Mouse (Mus musculus) intestine, embryonic 16.5 days (tissue): ENCODE data around the gene Hikeshi. TPM values are rescaled to one million over a fixed set of nuclear protein-coding genes. Genes with fewer than 3 reads are reported as not detected.

Experiments used
- ATAC-seq: fragments of 200-750 bp; cut with Nextera tagmentation; 2 replicates; pipeline ENCODE4 v1.8.0; 2017; ENCODE audit warnings: moderate TSS enrichment, moderate library complexity
- H3K27ac ChIP-seq: fragments of 300-500 bp; sonication (generic); 2 replicates; pipeline ENCODE4 v1.5.1; 2014; ENCODE audit warnings: mild to moderate bottlenecking, low read length
- H3K27me3 ChIP-seq: fragments of 300-500 bp; sonication (generic); replicated peaks from 2 replicates; pipeline ENCODE4 v1.6.1; 2014; ENCODE audit warnings: low read length, control low read depth, mixed read lengths; ENCODE audit not compliant: control insufficient read depth, insufficient read depth
- H3K36me3 ChIP-seq: fragments of 300-500 bp; sonication (generic); 2 replicates; pipeline ENCODE4 v1.6.1; 2014; ENCODE audit warnings: low read length, control low read depth; ENCODE audit not compliant: control insufficient read depth, insufficient read depth
- H3K4me1 ChIP-seq: fragments of 300-500 bp; sonication (generic); 2 replicates; pipeline ENCODE4 v1.6.1; 2014; ENCODE audit warnings: low read length, control low read depth, mixed read lengths; ENCODE audit not compliant: control insufficient read depth, insufficient read depth
- H3K4me2 ChIP-seq: fragments of 300-500 bp; sonication (generic); 2 replicates; pipeline ENCODE4 v1.6.1; 2014; ENCODE audit warnings: low read depth, low read length, control low read depth
- H3K4me3 ChIP-seq: fragments of 300-500 bp; sonication (generic); 2 replicates; pipeline ENCODE4 v1.5.1; 2014; ENCODE audit warnings: mild to moderate bottlenecking, low read length
- H3K9ac ChIP-seq: fragments of 300-500 bp; sonication (generic); 2 replicates; pipeline ENCODE4 v1.6.1; 2014; ENCODE audit warnings: low read depth, low read length
- H3K9me3 ChIP-seq: fragments of 300-500 bp; sonication (generic); 2 replicates; pipeline ENCODE4 v1.6.1; 2016; ENCODE audit warnings: low read length, control low read depth; ENCODE audit not compliant: control insufficient read depth
- WGBS: fragments of 180-500 bp; shearing (Covaris S2); extraction: QIAGEN DNeasy Blood & Tissue Kit; methylation state at CpG from one replicate; pipeline ENCODE4 v1.1.7; 2014; 5-methylcytosine and 5-hydroxymethylcytosine counted together
- polyA plus RNA-seq: library from polyadenylated mRNA; unstranded; fragments of >200 nt; fragmentation: Nextera tagmentation; extraction: Ambion mirVana; gene quantifications from 2 replicates; pipeline ENCODE4 v1.2.1, GENCODE M21; 2015

Gene Hikeshi
- polyA plus RNA-seq, 1 experiment from 2014 or later = 134 TPM

DNA sequence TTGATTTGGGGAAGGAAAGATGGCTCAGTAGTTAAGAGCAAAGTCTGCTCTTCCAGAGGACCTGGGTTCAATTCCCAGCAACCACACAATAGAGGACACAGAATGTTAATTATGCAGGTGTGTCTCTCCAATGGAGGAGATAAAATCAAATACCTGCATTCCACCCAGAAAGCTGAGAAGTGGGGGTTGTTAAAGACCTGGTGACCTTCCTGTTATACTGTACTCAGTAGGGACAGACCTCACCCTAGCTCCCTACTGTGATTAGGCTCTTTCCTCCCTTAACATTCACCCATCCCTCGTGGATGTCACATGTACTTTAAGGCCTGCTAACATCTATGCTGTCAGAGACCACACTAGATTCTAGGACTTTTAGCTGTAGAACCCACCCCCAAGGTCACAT is 34.6 kb upstream of the Hikeshi start:
- Histone ChIP-seq H3K4me1 (peaks cover 7% of the 10 kb centered on the region; the same call in 1 of the 2 replicates), H3K9me3 (no peaks in the 10 kb centered on the region), H3K4me3 (no peak overlapping the region), H3K4me2 (no peak overlapping the region), H3K27me3 (no peaks in the 10 kb centered on the region), H3K27ac (no peak overlapping the region), H3K36me3 (peaks cover 12% of the 10 kb centered on the region), H3K9ac (no peak overlapping the region)
- ATAC-seq = no peak
- 92% methylated on average over 1 of the region's 1 CpGs for WGBS

- H3K9ac ChIP-seq = no peak overlapping the region
- H3K9me3 ChIP-seq = no peaks in the 10 kb centered on the region
- WGBS = 85% methylated on average over 2 of the region's 2 CpGs
- peaks cover 15% of the 10 kb centered on the region for H3K36me3 ChIP-seq
- no peak overlapping the region for H3K4me2 ChIP-seq
- H3K4me1 ChIP-seq = no peaks in the 10 kb centered on the region
- no peak for ATAC-seq
- H3K27ac ChIP-seq = no peak overlapping the region
- no peaks in the 10 kb centered on the region for H3K27me3 ChIP-seq
- H3K4me3 ChIP-seq = no peak overlapping the region
Measured at GRCm38 (mm10) chr7:89967235-89967634, 26.2 kb upstream of the Hikeshi start.

GRCm38 (mm10) chr7:89966771-89967170 is 25.8 kb upstream of the Hikeshi start:
- no peak overlapping the region for H3K4me3 ChIP-seq
- no peak for ATAC-seq
- no peak overlapping the region for H3K4me2 ChIP-seq
- WGBS = 78% methylated on average over 1 of the region's 1 CpGs
- H3K36me3 ChIP-seq = peaks cover 15% of the 10 kb centered on the region
- H3K27me3 ChIP-seq = no peaks in the 10 kb centered on the region
- no peaks in the 10 kb centered on the region for H3K9me3 ChIP-seq
- no peaks in the 10 kb centered on the region for H3K4me1 ChIP-seq
- H3K9ac ChIP-seq = no peak overlapping the region
- no peak overlapping the region for H3K27ac ChIP-seq

GRCm38 (mm10) chr7:89963135-89963534 is 22.1 kb upstream of the Hikeshi start:
- Histone ChIP-seq H3K9ac (no peak overlapping the region), H3K36me3 (peaks cover 10% of the 10 kb centered on the region; the same call in 1 of the 2 replicates), H3K27ac (no peak overlapping the region), H3K4me1 (no peaks in the 10 kb centered on the region), H3K4me2 (no peak overlapping the region), H3K27me3 (no peaks in the 10 kb centered on the region), H3K9me3 (no peaks in the 10 kb centered on the region), H3K4me3 (no peak overlapping the region)
- peak; percentile 70; the same call in 1 of the 2 replicates for ATAC-seq

GRCm38 (mm10) chr7:89957300-89957699 is 16.3 kb upstream of the Hikeshi start:
- ATAC-seq = peak; percentile 64
- H3K4me1 ChIP-seq = no peaks in the 10 kb centered on the region
- no peak overlapping the region for H3K4me3 ChIP-seq
- no peak overlapping the region for H3K4me2 ChIP-seq
- H3K9ac ChIP-seq = no peak overlapping the region
- H3K27me3 ChIP-seq = no peaks in the 10 kb centered on the region
- peaks cover 6% of the 10 kb centered on the region; the same call in 1 of the 2 replicates for H3K36me3 ChIP-seq
- 31% methylated on average over 5 of the region's 5 CpGs for WGBS
- no peaks in the 10 kb centered on the region for H3K9me3 ChIP-seq
- H3K27ac ChIP-seq = no peak overlapping the region

DNA sequence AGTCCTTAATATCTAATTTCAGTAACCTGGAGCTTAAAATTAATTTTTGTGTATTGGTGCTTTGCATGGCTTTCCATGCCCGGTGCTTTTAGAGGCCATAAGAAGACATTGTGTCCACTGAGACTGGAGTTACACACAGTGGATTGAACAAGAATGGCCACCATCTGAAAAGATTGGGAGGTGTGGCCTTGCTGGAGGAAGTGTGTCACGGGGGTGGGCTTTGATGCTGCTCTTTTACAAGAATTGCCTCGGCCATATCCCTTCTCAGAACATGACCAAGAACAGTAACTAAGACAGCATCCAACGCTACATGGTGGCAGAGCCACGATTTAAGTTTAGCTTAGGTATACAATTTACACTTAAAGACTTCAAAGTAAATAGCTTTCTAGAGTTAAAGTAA is 13.3 kb upstream of the Hikeshi start:
- no peak overlapping the region for H3K27ac ChIP-seq
- WGBS = 70% methylated on average over 5 of the region's 5 CpGs

GRCm38 (mm10) chr7:89949403-89949802 is 8.4 kb upstream of the Hikeshi start:
- 0 out of 2 replicates have a peak, but pooled peaks cover 3% of the 10 kb centered on the region for H3K36me3 ChIP-seq
- H3K4me1 ChIP-seq = no peaks in the 10 kb centered on the region
- H3K9me3 ChIP-seq = no peaks in the 10 kb centered on the region
- WGBS = 52% methylated on average over 4 of the region's 4 CpGs
- no peak overlapping the region for H3K9ac ChIP-seq
- H3K27ac ChIP-seq = no peak overlapping the region
- no peak overlapping the region for H3K4me2 ChIP-seq
- H3K27me3 ChIP-seq = no peaks in the 10 kb centered on the region
- H3K4me3 ChIP-seq = no peak overlapping the region
- no peak for ATAC-seq

More for the DNA sequence above, 13.3 kb upstream of the Hikeshi start:
- H3K4me1 ChIP-seq = no peaks in the 10 kb centered on the region
- no peaks in the 10 kb centered on the region for H3K9me3 ChIP-seq
- no peak overlapping the region for H3K4me3 ChIP-seq
- no peaks in the 10 kb centered on the region for H3K27me3 ChIP-seq
- no peak overlapping the region for H3K4me2 ChIP-seq
- 0 out of 2 replicates have a peak, but pooled peaks have one; percentile 17 for ATAC-seq
- no peak overlapping the region for H3K9ac ChIP-seq
- H3K36me3 ChIP-seq = 0 out of 2 replicates have a peak, but pooled peaks cover 7% of the 10 kb centered on the region

- no peak overlapping the region for H3K4me3 ChIP-seq
- no peaks in the 10 kb centered on the region for H3K4me1 ChIP-seq
- H3K36me3 ChIP-seq = 0 out of 2 replicates have a peak, but pooled peaks cover 3% of the 10 kb centered on the region
- H3K27me3 ChIP-seq = no peaks in the 10 kb centered on the region
- no peak for ATAC-seq
- H3K27ac ChIP-seq = no peak overlapping the region
- 85% methylated on average over 7 of the region's 7 CpGs for WGBS
- no peak overlapping the region for H3K9ac ChIP-seq
- no peaks in the 10 kb centered on the region for H3K9me3 ChIP-seq
- no peak overlapping the region for H3K4me2 ChIP-seq
Measured at GRCm38 (mm10) chr7:89948026-89948425, 7.0 kb upstream of the Hikeshi start.

- no peak overlapping the region for H3K27ac ChIP-seq
- H3K27me3 ChIP-seq = no peaks in the 10 kb centered on the region
- peak overlapping the region; percentile 74 for H3K4me3 ChIP-seq
- H3K36me3 ChIP-seq = no peaks in the 10 kb centered on the region
- 47% methylated on average over 15 of the region's 15 CpGs for WGBS
- H3K4me1 ChIP-seq = 0 out of 2 replicates have a peak, but pooled peaks cover 5% of the 10 kb centered on the region
- H3K9me3 ChIP-seq = no peaks in the 10 kb centered on the region
- peak overlapping the region; percentile 56 for H3K4me2 ChIP-seq
- peak overlapping the region; percentile 81; the same call in 1 of the 2 replicates for H3K9ac ChIP-seq
- no peak for ATAC-seq
Measured at GRCm38 (mm10) chr7:89939497-89940353, 1.3 kb downstream of the Hikeshi start.
